Mouse (Mus musculus) lung, adult 2 months (tissue): ENCODE results near the gene Sacm1l.

ENCODE experiments used
- CTCF ChIP-seq: fragments of 200-500 bp; IDR thresholded peaks from 2 replicates; pipeline ENCODE4 v1.5.1; 2011; ENCODE audit warnings: mild to moderate bottlenecking, low read length, control low read depth; ENCODE audit not compliant: insufficient read depth
- POLR2A ChIP-seq: fragments of 200-500 bp; IDR thresholded peaks from 2 replicates; pipeline ENCODE4 v1.6.1; 2011; ENCODE audit warnings: low read depth, mild to moderate bottlenecking, control low read depth, low read length, borderline replicate concordance; ENCODE audit errors: extremely low read depth

DNA sequence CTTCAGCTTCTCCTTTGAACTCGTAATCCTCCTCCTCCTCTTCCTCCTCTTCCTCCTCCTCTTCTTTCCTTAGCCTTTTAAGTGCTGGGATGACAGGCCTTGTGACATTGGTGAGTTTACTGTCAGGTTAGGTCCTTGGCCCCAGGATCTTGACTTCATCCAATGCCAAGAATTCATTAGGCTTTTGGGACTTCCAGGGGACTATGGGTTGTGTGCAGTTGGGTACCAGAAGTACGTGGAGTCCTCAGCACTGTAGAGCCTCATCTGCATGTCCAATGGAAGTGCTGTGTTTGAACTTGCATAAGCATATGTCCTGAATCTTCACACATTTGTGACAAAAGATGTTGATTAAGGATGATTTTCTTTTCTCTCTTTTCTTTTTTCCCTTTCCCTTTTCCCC is 20.6 kb upstream of the Sacm1l start:
- TF ChIP-seq CTCF (no peak), POLR2A (no peak)
